In genomic region chr4:24213262-24214036, GRCm38 (mm10) we compare ENCODE assay signal across 10 mouse cellular contexts.
DNase-seq lines count a peak whose midpoint lies in the region; ATAC-seq and TF ChIP-seq lines count a peak whose summit lies in the region.
"Had no signal": no experiment of that assay in that cellular context is flagged by ENCODE, and none has a peak within 500 bp of the region (broad histone marks: within the 10 kb centered on the region; RNA-seq: fewer than 3 reads in every experiment).

No protein-coding gene starts in this region.

- no peaks in the 10 kb centered on the region for H3K9me3 ChIP-seq in embryonic facial prominence, embryonic 11.5 days (replicated peaks; ENCODE audit: control insufficient read depth, low read length)
- H3K9me3 ChIP-seq in hindbrain, embryonic 13.5 days = no peaks in the 10 kb centered on the region
- H3K9me3 ChIP-seq in neural tube, embryonic 13.5 days = no peaks in the 10 kb centered on the region
- no peaks in the 10 kb centered on the region for H3K9me3 ChIP-seq in limb, embryonic 10.5 days (replicated peaks)

- H3K4me1 ChIP-seq in embryonic facial prominence, embryonic 11.5 days (ENCODE audit: control insufficient read depth, insufficient read depth, low read length) = no peaks in the 10 kb centered on the region
- peaks cover 5% of the 10 kb centered on the region; the same call in 1 of the 2 replicates for H3K4me1 ChIP-seq in hindbrain, embryonic 13.5 days (replicated peaks)
- H3K4me1 ChIP-seq in neural tube, embryonic 13.5 days (replicated peaks) = peaks cover 16% of the 10 kb centered on the region
- H3K4me1 ChIP-seq in limb, embryonic 10.5 days = 0 out of 2 replicates have a peak, but pooled peaks cover 6% of the 10 kb centered on the region

- no peak overlapping the region for H3K27ac ChIP-seq in left cerebral cortex, adult 2 months
- H3K27ac ChIP-seq in embryonic facial prominence, embryonic 11.5 days (replicated peaks; ENCODE audit: low read depth, low read length) = no peak overlapping the region
- H3K27ac ChIP-seq in hindbrain, embryonic 13.5 days = no peak overlapping the region
- no peak overlapping the region for H3K27ac ChIP-seq in neural tube, embryonic 13.5 days (replicated peaks)
- H3K27ac ChIP-seq in limb, embryonic 10.5 days = no peak overlapping the region

- ATAC-seq in embryonic facial prominence, embryonic 11.5 days (replicated peaks; ENCODE audit: insufficient number of reproducible peaks, low FRiP score, low TSS enrichment, low read depth) = no peak
- peak; percentile 21; the same call in 1 of the 2 replicates for ATAC-seq in hindbrain, embryonic 13.5 days (ENCODE audit: low FRiP score)
- ATAC-seq in neural tube, embryonic 13.5 days (ENCODE audit: low read depth) = peak; percentile 40; the same call in 1 of the 2 replicates

- H3K4me2 ChIP-seq in embryonic facial prominence, embryonic 11.5 days (ENCODE audit: low read depth, low read length) = no peak overlapping the region
- no peak overlapping the region for H3K4me2 ChIP-seq in hindbrain, embryonic 13.5 days
- H3K4me2 ChIP-seq in neural tube, embryonic 13.5 days = 0 out of 2 replicates have a peak overlapping the region, but pooled peaks have one; percentile 11

- no peaks in the 10 kb centered on the region for H3K27me3 ChIP-seq in embryonic facial prominence, embryonic 11.5 days (ENCODE audit: control insufficient read depth, insufficient read depth, low read length)
- no peaks in the 10 kb centered on the region for H3K27me3 ChIP-seq in hindbrain, embryonic 13.5 days
- no peaks in the 10 kb centered on the region for H3K27me3 ChIP-seq in neural tube, embryonic 13.5 days
- no peaks in the 10 kb centered on the region for H3K27me3 ChIP-seq in limb, embryonic 10.5 days (ENCODE audit: low read depth, poor library complexity, severe bottlenecking)

- no peak overlapping the region for H3K9ac ChIP-seq in embryonic facial prominence, embryonic 11.5 days (replicated peaks; ENCODE audit: low read length)
- no peak overlapping the region for H3K9ac ChIP-seq in hindbrain, embryonic 13.5 days
- H3K9ac ChIP-seq in neural tube, embryonic 13.5 days = no peak overlapping the region

- no peak overlapping the region for H3K4me3 ChIP-seq in left cerebral cortex, adult 2 months
- H3K4me3 ChIP-seq in embryonic facial prominence, embryonic 11.5 days (ENCODE audit: low read depth, low read length) = no peak overlapping the region
- no peak overlapping the region for H3K4me3 ChIP-seq in hindbrain, embryonic 13.5 days
- H3K4me3 ChIP-seq in neural tube, embryonic 13.5 days = no peak overlapping the region
- no peak overlapping the region for H3K4me3 ChIP-seq in limb, embryonic 10.5 days

- intact Hi-C loops in left cerebral cortex, adult 2 months (cut with DNase I) = loop anchor here (10.0 kb wide), 2 partner anchors 389 to 1719 kb away; no protein-coding TSS in a partner anchor
- intact Hi-C loops in left cerebral cortex, postnatal 4 days (cut with DNase I) = loop anchor here (10.0 kb wide), 2 partner anchors 389 to 709 kb away; no protein-coding TSS in a partner anchor

- peak; percentile 2; the same call in 1 of the 2 replicates for TF ChIP-seq CTCF in left cerebral cortex, adult 2 months (IDR thresholded peaks at IDR 0.05)

- no peaks in the 10 kb centered on the region for H3K36me3 ChIP-seq in embryonic facial prominence, embryonic 11.5 days (replicated peaks; ENCODE audit: control insufficient read depth, insufficient read depth, low read depth, low read length)
- H3K36me3 ChIP-seq in hindbrain, embryonic 13.5 days = no peaks in the 10 kb centered on the region
- no peaks in the 10 kb centered on the region for H3K36me3 ChIP-seq in neural tube, embryonic 13.5 days
- no peaks in the 10 kb centered on the region for H3K36me3 ChIP-seq in limb, embryonic 10.5 days

- no peak for DNase-seq in left cerebral cortex, adult 2 months (ENCODE audit: extremely low spot score in 1 of 2, low spot score in 2 of 2)
- no peak for DNase-seq in left cerebral cortex, postnatal 4 days
- DNase-seq in embryonic facial prominence, embryonic 11.5 days (ENCODE audit: low spot score) = peak; percentile 24
- DNase-seq in kidney, adult 8-10 months = no peak
- DNase-seq in limb, embryonic 10.5 days (ENCODE audit: low spot score) = no peak
- DNase-seq in gastrocnemius, adult 8-10 months (ENCODE audit: low spot score in 2 of 2) = no peak
- DNase-seq: kidney, postnatal 10 days; lung, adult 2 months had no signal

- 61% methylated on average over 10 of the region's 10 CpGs for WGBS in embryonic facial prominence, embryonic 11.5 days
- WGBS in hindbrain, embryonic 13.5 days = 48% methylated on average over 10 of the region's 10 CpGs
- WGBS in neural tube, embryonic 13.5 days = 32% methylated on average over 10 of the region's 10 CpGs
- 65% methylated on average over 10 of the region's 10 CpGs for WGBS in limb, embryonic 10.5 days
